Mouse (Mus musculus) layer of hippocampus, postnatal 10 days (tissue): ENCODE results near the gene Rrnad1. TPM values are rescaled to one million over a fixed set of nuclear protein-coding genes. Genes with fewer than 3 reads are reported as not detected.

Experiments used
- DNase-seq, 2 experiments: peaks; one replicate each; pipeline ENCODE4 v3.0.0; 2021; ENCODE audit warnings: low spot score in 2 of 2
- total RNA-seq, 2 experiments: library from RNA; stranded (reverse); gene quantifications; 2 replicates each; pipeline ENCODE4 v1.2.3; 2021

Gene Rrnad1
- total RNA-seq, 2 experiments from 2014 or later = 18.1 to 26.4 TPM

DNA sequence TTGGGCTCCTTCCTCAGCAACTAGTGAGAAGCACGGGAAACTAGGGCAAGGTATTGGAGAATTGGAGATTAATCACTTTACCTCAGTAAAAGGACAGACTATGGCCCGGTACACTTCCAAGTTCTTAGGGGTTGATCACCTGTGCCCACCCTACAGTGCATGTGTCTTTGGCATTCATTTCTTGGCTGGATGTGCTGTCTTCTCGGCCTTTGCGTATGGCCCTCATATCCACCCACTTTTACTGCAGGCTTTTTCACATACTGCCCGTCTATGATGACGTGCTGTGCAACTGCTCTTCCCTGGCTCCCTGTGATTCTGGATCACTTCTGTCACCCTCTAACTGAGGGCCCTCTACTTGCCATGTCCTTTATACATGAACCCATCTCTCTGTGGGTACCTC is 44.1 kb downstream of the Rrnad1 start:
- peak in 1 of 2 experiments; percentile 21 for DNase-seq

- peak; percentile 40 to 65 for DNase-seq
Measured at GRCm38 (mm10) chr3:87886004-87886365, 44.5 kb downstream of the Rrnad1 start.

- peak; percentile 84 to 87 for DNase-seq
Measured at GRCm38 (mm10) chr3:87885281-87886003, 45.1 kb downstream of the Rrnad1 start, which contains the start of gene Prcc. Gene Prcc (minus strand): TSS chr3:87885608.

- DNase-seq = peak; percentile 53 to 60
Measured at GRCm38 (mm10) chr3:87884708-87885251, 45.7 kb downstream of the Rrnad1 start.

- DNase-seq = no peak
Measured at GRCm38 (mm10) chr3:87884291-87884690, 46.2 kb downstream of the Rrnad1 start.

- DNase-seq = no peak
Measured at GRCm38 (mm10) chr3:87877730-87878129, 52.8 kb downstream of the Rrnad1 start.

Other genes starting within 250 kb of the Rrnad1 start
- 1 to 10 TPM in 1 of 2 experiments, under 1 TPM in 1; 0.80 to 2.3 TPM for gene Lrrc71, start 182.1 kb downstream of the Rrnad1 start, total RNA-seq
- under 1 TPM; 0.41 to 0.42 TPM for gene Ntrk1, start 135.6 kb downstream of the Rrnad1 start, total RNA-seq
- gene Insrr, start 133.8 kb downstream of the Rrnad1 start, total RNA-seq = under 1 TPM; 0.29 to 0.30 TPM
- gene Pear1, start 106.4 kb downstream of the Rrnad1 start, total RNA-seq = 1 to 10 TPM; 9.9 TPM
- not detected for gene Sh2d2a, start 84.0 kb downstream of the Rrnad1 start, total RNA-seq
- 10 to 100 TPM; 62.3 to 66.4 TPM for gene Prcc, start 45.1 kb downstream of the Rrnad1 start, total RNA-seq
- gene Hdgf, start 24.4 kb downstream of the Rrnad1 start, total RNA-seq = 100 to 1,000 TPM; 121 to 125 TPM
- gene Mrpl24, start 11.2 kb downstream of the Rrnad1 start, total RNA-seq = 10 to 100 TPM; 49.4 to 55.6 TPM
- gene Isg20l2, start 403 bp downstream of the Rrnad1 start, total RNA-seq = 10 to 100 TPM; 17.1 to 19.0 TPM
- 1 to 10 TPM; 2.0 to 6.4 TPM for gene Crabp2, start 17.9 kb upstream of the Rrnad1 start, total RNA-seq
- gene Nes, start 40.4 kb upstream of the Rrnad1 start, total RNA-seq = 10 to 100 TPM; 14.7 to 18.5 TPM
- gene Bcan, start 69.5 kb upstream of the Rrnad1 start, total RNA-seq = 100 to 1,000 TPM; 350 to 399 TPM
- gene Hapln2, start 96.9 kb upstream of the Rrnad1 start, total RNA-seq = 1 to 10 TPM in 1 of 2 experiments, under 1 TPM in 1; 0.42 to 1.0 TPM
- gene Gpatch4, start 112.4 kb upstream of the Rrnad1 start, total RNA-seq = 10 to 100 TPM; 20.9 to 27.1 TPM
- gene Naxe, start 127.8 kb upstream of the Rrnad1 start, total RNA-seq = 10 to 100 TPM; 68.4 to 70.1 TPM
- not detected for gene Ttc24, start 147.6 kb upstream of the Rrnad1 start, total RNA-seq
- gene Iqgap3, start 151.3 kb upstream of the Rrnad1 start, total RNA-seq = 1 to 10 TPM; 2.1 to 2.3 TPM
- 100 to 1,000 TPM; 125 to 126 TPM for gene Mef2d, start 211.7 kb upstream of the Rrnad1 start, total RNA-seq